Mouse (Mus musculus) E14TG2a.4 (cell line): ENCODE data around the gene Ndufb6.

ENCODE experiments used
- H3K27me3 ChIP-seq: 2 replicates; pipeline ENCODE4 v1.6.1; 2014; ENCODE audit warnings: low read length, control low read depth; ENCODE audit not compliant: insufficient read depth
- H3K36me3 ChIP-seq: 2 replicates; pipeline ENCODE4 v1.6.1; 2014; ENCODE audit warnings: low read length, control low read depth; ENCODE audit not compliant: insufficient read depth
- H3K4me1 ChIP-seq: replicated peaks from 2 replicates; pipeline ENCODE4 v1.6.1; 2014; ENCODE audit warnings: low read depth, low read length, control low read depth
- H3K4me3 ChIP-seq: replicated peaks from 2 replicates; pipeline ENCODE4 v1.5.1; 2014; ENCODE audit warnings: mild to moderate bottlenecking, low read length
- H3K9me3 ChIP-seq: 2 replicates; pipeline ENCODE4 v1.6.1; 2014; ENCODE audit warnings: low read length, control low read depth
- CTCF ChIP-seq: conservative IDR thresholded peaks from 2 replicates; pipeline ENCODE4 v1.5.1; 2014; ENCODE audit warnings: low read length
- NANOG ChIP-seq: IDR thresholded peaks from 2 replicates; pipeline ENCODE4 v1.6.1; 2014; ENCODE audit warnings: borderline replicate concordance, low read length, mixed read lengths
- POU5F1 ChIP-seq: IDR thresholded peaks from 2 replicates; pipeline ENCODE4 v1.6.1; 2014; ENCODE audit warnings: low read length, borderline replicate concordance

The Ndufb6 gene

DNA sequence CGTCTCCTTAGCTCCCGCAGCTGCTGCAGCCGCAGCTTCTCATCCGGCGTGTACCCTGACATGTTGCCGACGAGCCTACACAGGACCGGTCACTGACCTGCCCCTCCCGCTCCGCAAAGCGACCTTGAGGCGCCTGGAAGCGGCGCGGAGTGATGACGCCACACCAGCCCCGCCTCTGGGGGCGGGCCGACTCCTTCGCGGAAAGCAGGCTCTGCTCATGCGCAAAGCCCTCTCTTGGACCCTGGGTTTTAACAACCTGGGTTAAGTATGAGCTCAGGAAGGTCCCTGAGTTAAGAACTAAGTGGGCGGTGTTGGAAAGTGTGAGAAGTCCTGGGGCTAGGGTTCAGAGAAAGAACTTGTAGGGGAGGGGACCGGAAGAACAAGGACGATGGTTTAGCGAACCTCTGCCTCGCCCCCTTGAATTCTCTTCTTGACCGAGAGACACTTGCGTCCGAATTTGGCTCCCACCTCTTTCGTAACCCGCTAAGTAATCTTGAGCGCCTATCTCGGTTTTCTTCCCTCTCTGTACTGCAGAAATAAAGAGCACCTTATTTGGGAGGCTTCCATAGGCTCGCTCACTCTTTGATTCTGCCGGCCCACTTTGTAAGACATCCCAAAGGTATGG, at the start of gene Ndufb6:
Gene Ndufb6 (minus strand): TSS at position 146 of the 625 bp plus-strand sequence.
- Histone ChIP-seq H3K4me3 (peak within 1 kb of the TSS; percentile 100), H3K36me3 (peaks cover 25% of the 10 kb centered on the region), H3K9me3 (no peaks in the 10 kb centered on the region), H3K27me3 (no peaks in the 10 kb centered on the region), H3K4me1 (peaks cover 17% of the 10 kb centered on the region)
- TF ChIP-seq NANOG (no peak), POU5F1 (no peak), CTCF (no peak)

DNA sequence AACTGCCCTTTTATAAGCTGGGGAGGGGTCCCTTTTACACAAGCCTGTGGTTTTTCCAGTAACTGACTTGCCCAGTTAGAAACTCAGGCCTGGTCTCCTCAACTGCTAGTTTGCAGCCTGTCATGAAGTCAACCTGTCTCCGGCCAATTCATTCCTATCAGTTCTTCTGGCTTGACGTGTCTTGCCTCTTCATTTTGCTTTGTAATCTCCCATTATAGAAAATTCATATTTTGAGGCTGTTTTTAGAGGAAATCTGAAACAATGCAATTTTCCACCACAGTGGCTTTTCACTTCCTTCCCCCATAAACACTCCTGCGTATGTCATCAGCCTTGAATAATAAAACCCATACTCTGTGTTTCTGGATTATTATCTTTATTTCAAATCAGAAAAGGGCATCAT, 47.9 kb upstream of the Ndufb6 start:
- TF ChIP-seq NANOG = no peak
- TF ChIP-seq POU5F1 = no peak
- no peak for TF ChIP-seq CTCF
- H3K9me3 ChIP-seq = no peaks in the 10 kb centered on the region

DNA sequence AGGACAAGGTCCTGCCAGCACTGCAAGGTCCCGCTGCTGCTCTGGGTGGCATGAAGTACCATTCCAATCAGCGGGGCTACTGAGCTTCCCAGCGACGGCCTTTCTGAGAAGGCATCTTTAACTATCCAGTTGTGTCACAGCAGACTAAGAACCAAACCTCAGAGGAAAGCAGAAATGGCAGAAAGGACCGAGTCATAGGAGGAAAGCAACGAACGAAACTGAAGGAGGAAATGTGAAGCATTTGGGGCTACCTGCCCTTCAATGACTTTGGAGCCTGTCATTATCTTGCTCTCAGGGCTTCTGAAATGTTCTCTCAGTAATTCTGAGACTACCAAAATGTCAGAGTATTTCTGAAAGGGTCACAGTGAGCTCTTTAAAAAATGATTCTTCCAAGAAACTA, 45.4 kb upstream of the Ndufb6 start:
- Histone ChIP-seq H3K4me1 (no peaks in the 10 kb centered on the region), H3K27me3 (no peaks in the 10 kb centered on the region), H3K9me3 (no peaks in the 10 kb centered on the region), H3K36me3 (no peaks in the 10 kb centered on the region), H3K4me3 (no peak overlapping the region)
- TF ChIP-seq NANOG (no peak), POU5F1 (no peak), CTCF (no peak)

More for the DNA sequence above, 47.9 kb upstream of the Ndufb6 start:
- Histone ChIP-seq H3K4me3 (no peak overlapping the region), H3K36me3 (no peaks in the 10 kb centered on the region), H3K4me1 (no peaks in the 10 kb centered on the region), H3K27me3 (no peaks in the 10 kb centered on the region)

DNA sequence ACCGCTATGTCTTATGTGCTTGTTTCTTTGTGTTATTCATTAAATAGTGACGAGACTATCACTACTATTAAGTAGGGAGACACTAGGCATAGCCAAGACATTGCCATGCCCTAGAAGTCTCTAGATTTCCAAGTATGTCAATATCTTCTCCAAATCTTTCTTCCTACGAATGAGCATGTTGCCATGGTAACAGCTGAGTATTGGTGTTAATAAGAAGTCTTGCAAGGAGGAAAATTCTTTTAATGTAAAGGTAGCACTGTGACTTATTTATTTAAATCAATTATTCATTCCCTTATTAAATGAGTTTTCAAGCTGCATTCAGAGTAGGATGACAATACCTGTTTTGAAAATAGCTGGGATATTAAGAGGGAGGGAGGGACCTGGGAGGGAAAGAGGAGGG, 38.2 kb upstream of the Ndufb6 start:
- no peak for TF ChIP-seq NANOG
- TF ChIP-seq POU5F1 = no peak
- no peak for TF ChIP-seq CTCF
- Histone ChIP-seq H3K9me3 (peaks cover 7% of the 10 kb centered on the region; the same call in 1 of the 2 replicates), H3K27me3 (no peaks in the 10 kb centered on the region), H3K36me3 (no peaks in the 10 kb centered on the region), H3K4me3 (no peak overlapping the region), H3K4me1 (no peaks in the 10 kb centered on the region)

DNA sequence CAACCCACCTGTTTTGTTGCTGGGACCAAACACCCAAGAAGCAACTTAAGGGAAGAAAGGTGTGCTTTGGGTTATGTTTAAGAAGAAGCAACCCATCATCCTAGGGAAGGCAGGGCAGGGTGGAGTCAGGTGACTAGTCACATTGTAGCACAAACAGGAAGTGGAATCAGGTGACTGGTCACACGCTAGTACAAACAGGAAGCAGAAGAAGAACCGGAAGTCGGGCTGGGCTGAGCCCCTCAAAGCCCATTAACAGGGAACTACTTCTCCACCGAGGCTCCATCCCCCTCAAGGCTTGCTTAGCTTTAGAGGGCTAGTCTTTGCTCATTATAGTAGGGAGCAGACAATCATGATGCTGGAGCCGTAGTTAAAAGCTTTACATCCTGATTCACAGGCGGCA, 33.8 kb upstream of the Ndufb6 start:
- H3K4me3 ChIP-seq = no peak overlapping the region
- peaks cover 1% of the 10 kb centered on the region for H3K4me1 ChIP-seq
- H3K9me3 ChIP-seq = peaks cover 7% of the 10 kb centered on the region; the same call in 1 of the 2 replicates
- TF ChIP-seq NANOG (no peak), CTCF (no peak), POU5F1 (no peak)
- peaks cover 10% of the 10 kb centered on the region for H3K27me3 ChIP-seq
- H3K36me3 ChIP-seq = no peaks in the 10 kb centered on the region

DNA sequence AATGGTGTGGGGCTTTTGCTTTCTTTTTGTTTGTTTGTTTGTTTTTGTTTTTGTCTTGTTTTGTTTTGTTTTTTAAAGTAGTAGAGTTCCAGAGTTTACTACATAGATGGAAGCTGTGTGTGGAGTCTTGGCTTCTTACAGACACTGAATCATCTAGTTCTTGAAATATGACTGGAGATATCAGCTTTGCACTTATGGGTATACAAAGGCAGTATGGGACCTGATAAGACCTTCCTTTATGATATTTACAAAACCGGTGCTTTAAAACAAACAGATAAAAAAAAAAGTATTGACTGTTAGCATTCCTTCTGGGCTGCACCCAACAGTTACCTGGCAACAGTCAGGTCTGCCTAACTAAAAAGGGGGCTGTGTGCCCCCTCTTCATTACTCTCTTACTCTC, 33.0 kb upstream of the Ndufb6 start:
- H3K27me3 ChIP-seq = peaks cover 17% of the 10 kb centered on the region
- no peak for TF ChIP-seq NANOG
- TF ChIP-seq CTCF = no peak
- TF ChIP-seq POU5F1 = no peak
- H3K4me3 ChIP-seq = no peak overlapping the region

DNA sequence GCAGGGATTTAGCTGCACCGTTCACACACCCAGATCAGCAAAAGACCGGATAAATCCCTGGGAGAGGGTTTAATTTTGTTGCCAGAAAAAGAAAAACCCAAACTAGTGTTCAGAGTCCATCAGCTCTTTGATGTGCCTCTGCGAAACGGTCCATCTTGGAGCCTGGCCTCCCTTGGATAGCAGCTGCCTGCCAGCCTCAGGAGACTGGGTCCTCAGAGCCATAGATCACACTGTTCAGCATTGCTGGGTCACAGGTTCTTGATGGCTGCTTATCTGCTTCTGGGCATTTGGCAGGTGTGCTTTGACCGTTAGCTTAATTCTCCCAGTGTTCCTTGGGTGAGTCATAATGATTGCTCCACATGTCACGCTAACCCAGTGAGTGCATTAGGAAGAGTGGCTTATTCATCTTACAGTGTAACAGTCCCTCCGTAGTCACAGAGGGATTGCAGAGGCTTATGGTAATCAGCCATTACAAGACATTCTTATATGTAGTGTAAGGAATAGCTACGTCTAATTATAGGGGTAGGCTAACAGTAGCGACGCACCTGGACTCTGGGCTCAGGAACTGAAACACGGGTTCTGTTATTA, 31.7 kb upstream of the Ndufb6 start:
- Histone ChIP-seq H3K36me3 (no peaks in the 10 kb centered on the region), H3K4me1 (peaks cover 6% of the 10 kb centered on the region), H3K9me3 (peaks cover 7% of the 10 kb centered on the region; the same call in 1 of the 2 replicates), H3K4me3 (no peak overlapping the region), H3K27me3 (peaks cover 21% of the 10 kb centered on the region)
- TF ChIP-seq NANOG (no peak), POU5F1 (no peak)

More for the DNA sequence above, 33.0 kb upstream of the Ndufb6 start:
- peaks cover 7% of the 10 kb centered on the region; the same call in 1 of the 2 replicates for H3K9me3 ChIP-seq
- peaks cover 6% of the 10 kb centered on the region for H3K4me1 ChIP-seq
- no peaks in the 10 kb centered on the region for H3K36me3 ChIP-seq

DNA sequence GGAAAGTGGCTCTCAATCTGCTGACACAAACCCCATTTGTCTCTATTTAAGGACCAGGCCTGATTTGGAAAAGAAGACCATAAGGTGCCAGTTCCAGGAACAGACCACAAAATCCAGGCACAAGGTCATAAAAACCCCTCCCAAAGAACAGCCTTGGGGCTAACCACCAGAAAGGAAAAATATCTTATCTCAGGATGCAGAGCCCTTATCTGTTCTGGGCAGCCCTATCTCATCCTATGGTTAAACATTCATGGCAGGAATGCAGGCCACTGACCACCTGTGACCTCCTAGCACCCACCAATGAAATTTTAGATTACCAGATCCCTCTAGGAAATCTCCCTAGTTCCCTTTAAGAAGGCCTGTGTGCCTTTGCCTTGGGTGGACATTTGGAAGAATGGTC, 30.5 kb upstream of the Ndufb6 start:
- H3K27me3 ChIP-seq = peaks cover 26% of the 10 kb centered on the region
- peaks cover 6% of the 10 kb centered on the region for H3K4me1 ChIP-seq
- no peaks in the 10 kb centered on the region for H3K36me3 ChIP-seq
- no peak overlapping the region for H3K4me3 ChIP-seq
- TF ChIP-seq NANOG = no peak
- no peak for TF ChIP-seq CTCF
- TF ChIP-seq POU5F1 = no peak
- peaks cover 7% of the 10 kb centered on the region; the same call in 1 of the 2 replicates for H3K9me3 ChIP-seq
